Mouse (Mus musculus) small intestine, adult 2 months (tissue): ENCODE data around the gene Zfp36l2. TPM values are rescaled to one million over a fixed set of nuclear protein-coding genes. Genes with fewer than 3 reads are reported as not detected.
A peak's percentile ranks its signal among the peaks of the same experiment; 100 is the strongest.

Experiments
- H3K27ac ChIP-seq: fragments of 200-500 bp; 2 replicates; pipeline ENCODE4 v1.5.1; 2012; ENCODE audit warnings: low read depth, low read length, control low read depth, inconsistent platforms; ENCODE audit not compliant: insufficient read depth
- H3K27me3 ChIP-seq: fragments of 200-500 bp; 2 replicates; pipeline ENCODE4 v1.6.1; 2012; ENCODE audit warnings: mild to moderate bottlenecking, moderate library complexity, low read length, inconsistent platforms; ENCODE audit not compliant: control insufficient read depth, insufficient read depth
- H3K36me3 ChIP-seq: fragments of 200-500 bp; 2 replicates; pipeline ENCODE4 v1.6.1; 2012; ENCODE audit warnings: mild to moderate bottlenecking, low read length, control low read depth, inconsistent platforms; ENCODE audit not compliant: control insufficient read depth, insufficient read depth
- H3K4me1 ChIP-seq: fragments of 200-500 bp; 2 replicates; pipeline ENCODE4 v1.6.1; 2012; ENCODE audit warnings: low read length, inconsistent platforms, mixed read lengths; ENCODE audit not compliant: control insufficient read depth, insufficient read depth, insufficient read length
- H3K4me3 ChIP-seq: fragments of 200-500 bp; 2 replicates; pipeline ENCODE4 v1.5.1; 2012; ENCODE audit warnings: low read depth, mild to moderate bottlenecking, control low read depth, inconsistent platforms, low read length, moderate library complexity
- CTCF ChIP-seq: fragments of 200-500 bp; IDR thresholded peaks from 2 replicates; pipeline ENCODE4 v1.5.1; 2012; ENCODE audit warnings: low read depth, mild to moderate bottlenecking, control low read depth, inconsistent platforms, low read length, moderate library complexity, mixed read lengths; ENCODE audit not compliant: insufficient replicate concordance, insufficient read length; ENCODE audit errors: extremely low read depth
- POLR2A ChIP-seq: fragments of 200-500 bp; IDR thresholded peaks from 2 replicates; pipeline ENCODE4 v1.6.1; 2012; ENCODE audit warnings: low read depth, mild to moderate bottlenecking, control low read depth, inconsistent platforms, low read length, moderate library complexity
- WGBS: fragments of 180-500 bp; shearing (Covaris S2); methylation state at CpG from one replicate; pipeline ENCODE4 v1.1.7; 2018; 5-methylcytosine and 5-hydroxymethylcytosine counted together
- polyA plus RNA-seq: library from polyadenylated mRNA; depleted of rRNA; stranded (reverse); fragments of >200 nt; gene quantifications from 2 replicates; pipeline ENCODE4 v1.2.3, GENCODE M21; 2012

Gene Zfp36l2
- polyA plus RNA-seq, 1 experiment: 220 TPM

DNA sequence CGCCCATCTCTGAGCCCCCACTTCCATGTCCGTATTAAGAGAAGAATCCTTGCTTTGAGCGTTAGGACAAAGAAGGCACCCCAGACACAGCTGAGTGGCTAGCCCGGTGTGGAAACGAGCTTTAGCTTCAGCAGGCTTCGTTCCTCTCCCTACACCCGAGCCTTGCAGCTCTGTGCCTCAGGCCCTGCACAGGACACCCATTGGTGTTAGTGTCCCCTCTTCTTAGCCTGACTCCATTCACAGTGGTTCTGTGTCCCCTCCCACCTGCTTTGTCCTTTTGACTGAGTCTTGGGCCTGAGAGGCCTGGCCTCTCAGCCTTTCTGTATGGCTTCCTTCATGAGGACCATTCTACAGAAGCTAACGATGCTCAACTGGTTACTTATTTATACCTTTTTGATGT is 37.5 kb downstream of the Zfp36l2 start:
- no peak for TF ChIP-seq CTCF
- TF ChIP-seq POLR2A: no peak
- peaks cover 52% of the 10 kb centered on the region for H3K4me1 ChIP-seq
- H3K27ac ChIP-seq: no peak overlapping the region
- H3K4me3 ChIP-seq: no peak overlapping the region
- H3K27me3 ChIP-seq: no peaks in the 10 kb centered on the region
- H3K36me3 ChIP-seq: no peaks in the 10 kb centered on the region
- 93% methylated on average over 8 of the region's 8 CpGs for WGBS

- no peaks in the 10 kb centered on the region for H3K36me3 ChIP-seq
- 81% methylated on average over 5 of the region's 5 CpGs for WGBS
- H3K27me3 ChIP-seq: no peaks in the 10 kb centered on the region
- peaks cover 52% of the 10 kb centered on the region for H3K4me1 ChIP-seq
- H3K27ac ChIP-seq: no peak overlapping the region
- TF ChIP-seq CTCF (no peak), POLR2A (no peak)
- H3K4me3 ChIP-seq: no peak overlapping the region
Observed at GRCm38 (mm10) chr17:84149566-84149965, 38.2 kb downstream of the Zfp36l2 start.

GRCm38 (mm10) chr17:84148499-84149484 is 39.0 kb downstream of the Zfp36l2 start:
- 66% methylated on average over 11 of the region's 11 CpGs for WGBS

DNA sequence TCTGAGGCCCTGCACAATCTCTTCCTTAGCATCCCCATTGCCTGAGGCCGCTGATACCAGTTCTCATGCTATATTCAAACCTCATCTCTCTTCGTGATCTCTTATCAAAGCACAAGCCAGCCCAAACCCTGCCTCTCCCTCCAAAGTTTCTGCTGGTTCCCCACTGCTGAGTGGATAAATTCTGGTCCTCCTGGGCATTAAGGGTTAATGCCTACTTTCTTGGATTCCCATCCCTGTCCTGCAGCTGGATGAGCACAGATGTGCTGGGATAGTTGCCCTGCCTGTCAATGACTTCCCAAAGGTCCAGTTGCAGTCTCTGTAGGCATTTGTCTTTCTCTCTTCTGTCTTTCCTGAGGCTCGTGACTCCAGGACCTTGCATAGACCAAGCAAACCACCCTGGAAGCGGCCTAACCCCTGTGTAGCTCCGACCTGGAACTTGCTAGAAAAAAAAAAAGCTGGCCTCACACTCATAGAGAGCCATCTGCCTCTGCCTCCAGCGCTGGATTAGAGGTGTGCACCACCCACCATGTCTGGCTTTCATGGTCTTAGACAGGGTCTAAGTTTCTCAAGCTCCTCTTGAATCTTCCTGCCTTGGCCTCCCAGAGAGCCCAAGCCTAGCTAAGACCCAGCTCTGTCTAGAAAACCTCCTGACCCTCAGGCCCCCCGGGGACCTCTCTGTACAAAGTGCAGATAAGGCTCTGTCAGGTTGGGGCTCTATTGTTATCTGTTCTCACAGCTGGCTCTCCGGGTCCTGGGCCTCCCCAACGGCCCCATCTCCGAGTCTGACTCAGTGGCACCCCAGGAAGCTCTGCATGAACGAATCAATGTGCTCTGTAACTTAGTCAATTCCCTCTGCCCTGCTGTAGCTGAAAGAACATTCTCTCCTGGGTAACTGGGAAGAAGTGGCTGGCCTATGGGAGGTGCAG is 40.3 kb downstream of the Zfp36l2 start:
- H3K27ac ChIP-seq: no peak overlapping the region
- WGBS: 54% methylated on average over 11 of the region's 11 CpGs
- no peaks in the 10 kb centered on the region for H3K27me3 ChIP-seq
- no peak overlapping the region for H3K4me3 ChIP-seq
- H3K4me1 ChIP-seq: peaks cover 47% of the 10 kb centered on the region
- no peaks in the 10 kb centered on the region for H3K36me3 ChIP-seq
- no peak for TF ChIP-seq POLR2A
- no peak for TF ChIP-seq CTCF

More at GRCm38 (mm10) chr17:84148499-84149484, 39.0 kb downstream of the Zfp36l2 start:
- H3K4me3 ChIP-seq: no peak overlapping the region
- H3K27me3 ChIP-seq: no peaks in the 10 kb centered on the region
- H3K36me3 ChIP-seq: no peaks in the 10 kb centered on the region
- peaks cover 48% of the 10 kb centered on the region for H3K4me1 ChIP-seq
- no peak for TF ChIP-seq POLR2A
- no peak for TF ChIP-seq CTCF
- 0 out of 2 replicates have a peak overlapping the region, but pooled peaks have one; percentile 31 for H3K27ac ChIP-seq

GRCm38 (mm10) chr17:84146458-84147182 is 41.1 kb downstream of the Zfp36l2 start:
- H3K27me3 ChIP-seq: no peaks in the 10 kb centered on the region
- no peak overlapping the region for H3K4me3 ChIP-seq
- WGBS: 46% methylated on average over 7 of the region's 7 CpGs
- H3K4me1 ChIP-seq: peaks cover 49% of the 10 kb centered on the region
- TF ChIP-seq CTCF (no peak), POLR2A (no peak)
- no peaks in the 10 kb centered on the region for H3K36me3 ChIP-seq
- H3K27ac ChIP-seq: peak overlapping the region; percentile 74

- 17% methylated on average over 10 of the region's 10 CpGs for WGBS
- peaks cover 56% of the 10 kb centered on the region for H3K4me1 ChIP-seq
Observed at GRCm38 (mm10) chr17:84145826-84146287, 41.9 kb downstream of the Zfp36l2 start.

More at GRCm38 (mm10) chr17:84145826-84146287, 41.9 kb downstream of the Zfp36l2 start:
- TF ChIP-seq POLR2A: no peak
- no peak for TF ChIP-seq CTCF
- Histone ChIP-seq H3K36me3 (no peaks in the 10 kb centered on the region), H3K27me3 (no peaks in the 10 kb centered on the region), H3K4me3 (no peak overlapping the region), H3K27ac (peak overlapping the region; percentile 74)
